Mouse (Mus musculus) liver, postnatal 0 days (tissue): ENCODE results near the gene Csf2. TPM values are rescaled to one million over a fixed set of nuclear protein-coding genes. Genes with fewer than 3 reads are reported as not detected.

Experiments
- ATAC-seq: fragments of 200-750 bp; cut with Nextera tagmentation; 2 replicates; pipeline ENCODE4 v1.8.0; 2017; ENCODE audit warnings: mild to moderate bottlenecking, moderate library complexity
- DNase-seq: peaks from one replicate; pipeline ENCODE4 v3.0.0-alpha.2; 2016
- H3K27ac ChIP-seq: fragments of 300-500 bp; sonication (generic); 2 replicates; pipeline ENCODE4 v1.5.1; 2014; ENCODE audit warnings: antibody characterized with exemption, moderate library complexity, mild to moderate bottlenecking, low read depth
- H3K27me3 ChIP-seq: fragments of 300-500 bp; sonication (generic); 2 replicates; pipeline ENCODE4 v1.6.1; 2014; ENCODE audit warnings: low read length, control low read depth, mixed read lengths; ENCODE audit not compliant: insufficient read depth
- H3K36me3 ChIP-seq: fragments of 300-500 bp; sonication (generic); replicated peaks from 2 replicates; pipeline ENCODE4 v1.6.1; 2014; ENCODE audit warnings: mild to moderate bottlenecking, control low read depth, low read length, moderate library complexity, mixed read lengths; ENCODE audit not compliant: insufficient read depth
- H3K4me1 ChIP-seq: fragments of 300-500 bp; sonication (generic); 2 replicates; pipeline ENCODE4 v1.6.1; 2014; ENCODE audit warnings: antibody characterized with exemption, mild to moderate bottlenecking, control low read depth; ENCODE audit not compliant: insufficient read depth
- H3K4me2 ChIP-seq: fragments of 300-500 bp; sonication (generic); 2 replicates; pipeline ENCODE4 v1.6.1; 2014; ENCODE audit warnings: low read depth, mild to moderate bottlenecking, low read length, moderate library complexity, mixed read lengths
- H3K4me3 ChIP-seq: fragments of 300-500 bp; sonication (generic); 2 replicates; pipeline ENCODE4 v1.5.1; 2014; ENCODE audit warnings: low read depth, low read length
- H3K9ac ChIP-seq: fragments of 300-500 bp; sonication (generic); replicated peaks from 2 replicates; pipeline ENCODE4 v1.6.1; 2014; ENCODE audit warnings: mild to moderate bottlenecking, moderate library complexity
- H3K9me3 ChIP-seq: fragments of 300-500 bp; sonication (generic); 2 replicates; pipeline ENCODE4 v1.6.1; 2016; ENCODE audit warnings: mild to moderate bottlenecking, control low read depth, low read length, mixed read lengths
- CTCF ChIP-seq: sonication (generic); IDR thresholded peaks from 2 replicates; pipeline ENCODE4 v1.5.1; 2016; ENCODE audit warnings: antibody characterized with exemption, low read depth
- EP300 ChIP-seq: IDR thresholded peaks from 2 replicates; pipeline ENCODE4 v1.6.1; 2016; ENCODE audit warnings: antibody characterized with exemption, low read depth, mild to moderate bottlenecking
- WGBS: fragments of 180-500 bp; shearing (Covaris S2); extraction: QIAGEN DNeasy Blood & Tissue Kit; methylation state at CpG from one replicate; pipeline ENCODE4 v1.1.7; 2014; ENCODE audit not compliant: insufficient replicate concordance; 5-methylcytosine and 5-hydroxymethylcytosine counted together
- polyA plus RNA-seq: library from polyadenylated mRNA; unstranded; fragments of >200 nt; fragmentation: Nextera tagmentation; extraction: Ambion mirVana; gene quantifications from 2 replicates; pipeline ENCODE4 v1.2.1, GENCODE M21; 2015

The Csf2 gene
- polyA plus RNA-seq, 1 experiment from 2014 or later, result not detected

GRCm38 (mm10) chr11:54206993-54207392, 42.5 kb downstream of the Csf2 start:
- Histone ChIP-seq H3K36me3 (no peaks in the 10 kb centered on the region), H3K4me2 (no peak overlapping the region), H3K4me3 (no peak overlapping the region), H3K4me1 (no peaks in the 10 kb centered on the region), H3K9ac (no peak overlapping the region), H3K27ac (no peak overlapping the region), H3K9me3 (no peaks in the 10 kb centered on the region), H3K27me3 (no peaks in the 10 kb centered on the region)
- 63% methylated on average over 5 of the region's 5 CpGs for WGBS
- TF ChIP-seq CTCF (no peak), EP300 (no peak)
- ATAC-seq (no peak), DNase-seq (no peak)

- no peak for TF ChIP-seq EP300
- no peak for TF ChIP-seq CTCF
- 71% methylated on average over 6 of the region's 6 CpGs for WGBS
- Histone ChIP-seq H3K9ac (no peak overlapping the region), H3K36me3 (no peaks in the 10 kb centered on the region), H3K9me3 (no peaks in the 10 kb centered on the region), H3K4me2 (no peak overlapping the region), H3K4me3 (no peak overlapping the region), H3K4me1 (no peaks in the 10 kb centered on the region), H3K27ac (no peak overlapping the region), H3K27me3 (no peaks in the 10 kb centered on the region)
- DNase-seq (no peak), ATAC-seq (no peak)
These were observed 44.1 kb downstream of the Csf2 start for GRCm38 (mm10) chr11:54205366-54205765.

- H3K27ac ChIP-seq, result no peak overlapping the region
- no peak overlapping the region for H3K9ac ChIP-seq
- TF ChIP-seq CTCF, result no peak
- no peak for TF ChIP-seq EP300
- DNase-seq (no peak), ATAC-seq (no peak)
- H3K27me3 ChIP-seq, result no peaks in the 10 kb centered on the region
- H3K4me2 ChIP-seq, result no peak overlapping the region
- no peaks in the 10 kb centered on the region for H3K9me3 ChIP-seq
- no peaks in the 10 kb centered on the region for H3K4me1 ChIP-seq
- 79% methylated on average over 2 of the region's 2 CpGs for WGBS
- H3K4me3 ChIP-seq, result no peak overlapping the region
- no peaks in the 10 kb centered on the region for H3K36me3 ChIP-seq
These were observed 44.7 kb downstream of the Csf2 start for GRCm38 (mm10) chr11:54204781-54205180.

- ATAC-seq (no peak), DNase-seq (no peak)
- no peak overlapping the region for H3K4me3 ChIP-seq
- H3K27me3 ChIP-seq, result no peaks in the 10 kb centered on the region
- no peak overlapping the region for H3K9ac ChIP-seq
- H3K4me1 ChIP-seq, result no peaks in the 10 kb centered on the region
- TF ChIP-seq EP300, result no peak
- TF ChIP-seq CTCF, result no peak
- H3K27ac ChIP-seq, result no peak overlapping the region
- H3K9me3 ChIP-seq, result no peaks in the 10 kb centered on the region
- H3K4me2 ChIP-seq, result no peak overlapping the region
- H3K36me3 ChIP-seq, result no peaks in the 10 kb centered on the region
- WGBS, result 75% methylated on average over 2 of the region's 2 CpGs
These were observed 46.3 kb downstream of the Csf2 start for GRCm38 (mm10) chr11:54203162-54203561.

GRCm38 (mm10) chr11:54201881-54202685, 47.4 kb downstream of the Csf2 start:
- H3K27me3 ChIP-seq, result no peaks in the 10 kb centered on the region
- TF ChIP-seq EP300 (no peak), CTCF (no peak)
- H3K36me3 ChIP-seq, result no peaks in the 10 kb centered on the region
- H3K27ac ChIP-seq, result no peak overlapping the region
- 50% methylated on average over 3 of the region's 3 CpGs for WGBS
- H3K9ac ChIP-seq, result no peak overlapping the region
- no peak for ATAC-seq
- no peaks in the 10 kb centered on the region for H3K9me3 ChIP-seq
- H3K4me1 ChIP-seq, result no peaks in the 10 kb centered on the region
- no peak overlapping the region for H3K4me2 ChIP-seq
- DNase-seq, result no peak
- no peak overlapping the region for H3K4me3 ChIP-seq

- ATAC-seq, result peak; percentile 31; the same call in 1 of the 2 replicates
These were observed 48.1 kb downstream of the Csf2 start for GRCm38 (mm10) chr11:54201287-54201773.

More at GRCm38 (mm10) chr11:54201287-54201773, 48.1 kb downstream of the Csf2 start:
- no peaks in the 10 kb centered on the region for H3K36me3 ChIP-seq
- H3K27me3 ChIP-seq, result no peaks in the 10 kb centered on the region
- DNase-seq, result no peak
- H3K27ac ChIP-seq, result no peak overlapping the region
- 25% methylated on average over 5 of the region's 5 CpGs for WGBS
- H3K4me1 ChIP-seq, result no peaks in the 10 kb centered on the region
- H3K4me3 ChIP-seq, result no peak overlapping the region
- no peaks in the 10 kb centered on the region for H3K9me3 ChIP-seq
- H3K4me2 ChIP-seq, result no peak overlapping the region
- no peak overlapping the region for H3K9ac ChIP-seq
- TF ChIP-seq CTCF (no peak), EP300 (peak; percentile 81)

Other genes with a start within 250 kb of the Csf2 start
- gene Slc22a4, start 221.6 kb downstream of the Csf2 start, polyA plus RNA-seq, result 12.9 and 13.4 TPM in 2 replicates
- 4.0 TPM in 2 replicates for gene Pdlim4, start 180.7 kb downstream of the Csf2 start, polyA plus RNA-seq
- 2.4 and 2.7 TPM in 2 replicates for gene P4ha2, start 149.6 kb downstream of the Csf2 start, polyA plus RNA-seq
- gene Il3, start 17.6 kb upstream of the Csf2 start, polyA plus RNA-seq, result not detected in 2 replicates
- gene Acsl6, start 54.1 kb upstream of the Csf2 start, polyA plus RNA-seq, result 0.49 and 0.67 TPM in 2 replicates
- not detected in 2 replicates for gene Meikin, start 121.0 kb upstream of the Csf2 start, polyA plus RNA-seq
- 5.0 and 5.2 TPM in 2 replicates for gene Fnip1, start 188.5 kb upstream of the Csf2 start, polyA plus RNA-seq